Mouse (Mus musculus) embryonic facial prominence, embryonic 15.5 days (tissue): Measurements from ENCODE around the gene Jph2. TPM values are rescaled to one million over a fixed set of nuclear protein-coding genes. Genes with fewer than 3 reads are reported as not detected.

Source experiments
- ATAC-seq: fragments of 200-750 bp; cut with Nextera tagmentation; 2 replicates; pipeline ENCODE4 v1.8.0; 2017; ENCODE audit warnings: low read depth, moderate TSS enrichment; ENCODE audit not compliant: insufficient number of reproducible peaks, low FRiP score, low TSS enrichment
- H3K27ac ChIP-seq: fragments of 300-500 bp; sonication (generic); replicated peaks from 2 replicates; pipeline ENCODE4 v1.5.1; 2015; ENCODE audit warnings: mild to moderate bottlenecking, inconsistent platforms
- H3K27me3 ChIP-seq: fragments of 300-500 bp; sonication (generic); 2 replicates; pipeline ENCODE4 v1.6.1; 2015; ENCODE audit warnings: inconsistent platforms
- H3K36me3 ChIP-seq: fragments of 300-500 bp; sonication (generic); 2 replicates; pipeline ENCODE4 v1.6.1; 2015; ENCODE audit warnings: mild to moderate bottlenecking, inconsistent platforms
- H3K4me1 ChIP-seq: fragments of 300-500 bp; sonication (generic); 2 replicates; pipeline ENCODE4 v1.6.1; 2015; ENCODE audit warnings: inconsistent platforms
- H3K4me2 ChIP-seq: fragments of 300-500 bp; sonication (generic); replicated peaks from 2 replicates; pipeline ENCODE4 v1.6.1; 2015; ENCODE audit warnings: mild to moderate bottlenecking, inconsistent platforms
- H3K4me3 ChIP-seq: fragments of 300-500 bp; sonication (generic); replicated peaks from 2 replicates; pipeline ENCODE4 v1.5.1; 2015; ENCODE audit warnings: mild to moderate bottlenecking, inconsistent platforms
- H3K9ac ChIP-seq: fragments of 300-500 bp; sonication (generic); 2 replicates; pipeline ENCODE4 v1.6.1; 2015; ENCODE audit warnings: inconsistent platforms
- H3K9me3 ChIP-seq: fragments of 300-500 bp; sonication (generic); replicated peaks from 2 replicates; pipeline ENCODE4 v1.6.1; 2016; ENCODE audit warnings: inconsistent platforms
- WGBS: fragments of 180-500 bp; shearing (Covaris S2); methylation state at CpG from one replicate; pipeline ENCODE4 v1.1.7; 2015; 5-methylcytosine and 5-hydroxymethylcytosine counted together
- polyA plus RNA-seq: library from polyadenylated mRNA; unstranded; fragments of >200 nt; fragmentation: Nextera tagmentation; extraction: Ambion mirVana; gene quantifications from 2 replicates; pipeline ENCODE4 v1.2.1, GENCODE M21; 2015

Jph2 gene
- polyA plus RNA-seq, 1 experiment from 2014 or later: 3.7 TPM

GRCm38 (mm10) chr2:163344976-163345660, 52.7 kb downstream of the Jph2 start:
- no peak for ATAC-seq
- no peak overlapping the region for H3K4me3 ChIP-seq

GRCm38 (mm10) chr2:163343671-163344070, 54.1 kb downstream of the Jph2 start:
- H3K4me3 ChIP-seq: no peak overlapping the region
- no peak for ATAC-seq
- no peaks in the 10 kb centered on the region for H3K9me3 ChIP-seq
- no peaks in the 10 kb centered on the region for H3K36me3 ChIP-seq
- H3K9ac ChIP-seq: no peak overlapping the region
- 90% methylated on average over 4 of the region's 4 CpGs for WGBS
- H3K4me2 ChIP-seq: no peak overlapping the region
- H3K27me3 ChIP-seq: peaks cover 31% of the 10 kb centered on the region
- no peak overlapping the region for H3K27ac ChIP-seq
- peaks cover 12% of the 10 kb centered on the region for H3K4me1 ChIP-seq

More at GRCm38 (mm10) chr2:163344976-163345660, 52.7 kb downstream of the Jph2 start:
- WGBS: 64% methylated on average over 13 of the region's 13 CpGs
- H3K4me1 ChIP-seq: 0 out of 2 replicates have a peak, but pooled peaks cover 6% of the 10 kb centered on the region
- no peak overlapping the region for H3K4me2 ChIP-seq
- H3K9ac ChIP-seq: no peak overlapping the region
- no peak overlapping the region for H3K27ac ChIP-seq
- H3K27me3 ChIP-seq: peaks cover 16% of the 10 kb centered on the region
- H3K9me3 ChIP-seq: no peaks in the 10 kb centered on the region
- no peaks in the 10 kb centered on the region for H3K36me3 ChIP-seq

- H3K27me3 ChIP-seq: peaks cover 62% of the 10 kb centered on the region
- no peak for ATAC-seq
Observed at GRCm38 (mm10) chr2:163340263-163340662, 57.5 kb downstream of the Jph2 start.

GRCm38 (mm10) chr2:163332368-163333055, 65.3 kb downstream of the Jph2 start:
- ATAC-seq: 0 out of 2 replicates have a peak, but pooled peaks have one; percentile 40
- Histone ChIP-seq H3K4me3 (no peak overlapping the region), H3K36me3 (no peaks in the 10 kb centered on the region), H3K27me3 (peaks cover 34% of the 10 kb centered on the region), H3K9me3 (no peaks in the 10 kb centered on the region), H3K4me1 (peaks cover 12% of the 10 kb centered on the region; the same call in 1 of the 2 replicates), H3K9ac (no peak overlapping the region), H3K4me2 (no peak overlapping the region), H3K27ac (0 out of 2 replicates have a peak overlapping the region, but pooled peaks have one; percentile 22)
- 35% methylated on average over 13 of the region's 13 CpGs for WGBS

More at GRCm38 (mm10) chr2:163340263-163340662, 57.5 kb downstream of the Jph2 start:
- Histone ChIP-seq H3K4me1 (peaks cover 12% of the 10 kb centered on the region), H3K9ac (no peak overlapping the region), H3K4me3 (no peak overlapping the region), H3K4me2 (no peak overlapping the region), H3K36me3 (no peaks in the 10 kb centered on the region), H3K27ac (no peak overlapping the region), H3K9me3 (no peaks in the 10 kb centered on the region)
- WGBS: 21% methylated on average over 9 of the region's 9 CpGs

- 73% methylated on average over 6 of the region's 6 CpGs for WGBS
- ATAC-seq: no peak
- H3K9ac ChIP-seq: no peak overlapping the region
- peaks cover 23% of the 10 kb centered on the region for H3K27me3 ChIP-seq
- no peak overlapping the region for H3K4me2 ChIP-seq
- H3K4me3 ChIP-seq: no peak overlapping the region
- H3K9me3 ChIP-seq: no peaks in the 10 kb centered on the region
- no peak overlapping the region for H3K27ac ChIP-seq
- peaks cover 12% of the 10 kb centered on the region; the same call in 1 of the 2 replicates for H3K4me1 ChIP-seq
- H3K36me3 ChIP-seq: no peaks in the 10 kb centered on the region
Observed at GRCm38 (mm10) chr2:163331423-163331822, 66.4 kb downstream of the Jph2 start.

GRCm38 (mm10) chr2:163330742-163331141, 67.1 kb downstream of the Jph2 start:
- H3K4me3 ChIP-seq: no peak overlapping the region
- no peaks in the 10 kb centered on the region for H3K9me3 ChIP-seq
- H3K27me3 ChIP-seq: peaks cover 16% of the 10 kb centered on the region
- peaks cover 12% of the 10 kb centered on the region; the same call in 1 of the 2 replicates for H3K4me1 ChIP-seq
- H3K9ac ChIP-seq: no peak overlapping the region
- H3K36me3 ChIP-seq: no peaks in the 10 kb centered on the region
- WGBS: 20% methylated on average over 7 of the region's 7 CpGs
- H3K27ac ChIP-seq: no peak overlapping the region
- ATAC-seq: no peak
- no peak overlapping the region for H3K4me2 ChIP-seq

- H3K36me3 ChIP-seq: no peaks in the 10 kb centered on the region
- WGBS: 31% methylated on average over 1 of the region's 1 CpGs
- no peak overlapping the region for H3K9ac ChIP-seq
- no peaks in the 10 kb centered on the region for H3K4me1 ChIP-seq
- no peak for ATAC-seq
- peaks cover 6% of the 10 kb centered on the region; the same call in 1 of the 2 replicates for H3K27me3 ChIP-seq
- H3K4me2 ChIP-seq: no peak overlapping the region
- H3K4me3 ChIP-seq: no peak overlapping the region
- H3K27ac ChIP-seq: no peak overlapping the region
- no peaks in the 10 kb centered on the region for H3K9me3 ChIP-seq
Observed at GRCm38 (mm10) chr2:163323163-163323562, 74.6 kb downstream of the Jph2 start.

- Histone ChIP-seq H3K36me3 (no peaks in the 10 kb centered on the region), H3K27me3 (peaks cover 6% of the 10 kb centered on the region; the same call in 1 of the 2 replicates), H3K4me3 (no peak overlapping the region), H3K4me2 (no peak overlapping the region), H3K9me3 (no peaks in the 10 kb centered on the region), H3K4me1 (no peaks in the 10 kb centered on the region), H3K27ac (no peak overlapping the region), H3K9ac (no peak overlapping the region)
- 89% methylated on average over 3 of the region's 3 CpGs for WGBS
- ATAC-seq: no peak
Observed at GRCm38 (mm10) chr2:163318777-163319176, 79.0 kb downstream of the Jph2 start.

GRCm38 (mm10) chr2:163317281-163317680, 80.5 kb downstream of the Jph2 start:
- Histone ChIP-seq H3K4me1 (no peaks in the 10 kb centered on the region), H3K4me2 (no peak overlapping the region)
- WGBS: 76% methylated on average over 4 of the region's 4 CpGs

GRCm38 (mm10) chr2:163310163-163310688, 87.6 kb downstream of the Jph2 start:
- no peak overlapping the region for H3K4me2 ChIP-seq
- WGBS: 73% methylated on average over 11 of the region's 11 CpGs
- H3K9ac ChIP-seq: no peak overlapping the region
- H3K4me3 ChIP-seq: no peak overlapping the region
- H3K4me1 ChIP-seq: no peaks in the 10 kb centered on the region
- H3K27ac ChIP-seq: no peak overlapping the region
- no peak for ATAC-seq
- no peaks in the 10 kb centered on the region for H3K27me3 ChIP-seq
- no peaks in the 10 kb centered on the region for H3K9me3 ChIP-seq
- H3K36me3 ChIP-seq: no peaks in the 10 kb centered on the region

More at GRCm38 (mm10) chr2:163317281-163317680, 80.5 kb downstream of the Jph2 start:
- no peak overlapping the region for H3K4me3 ChIP-seq
- H3K9ac ChIP-seq: no peak overlapping the region
- H3K9me3 ChIP-seq: no peaks in the 10 kb centered on the region
- no peaks in the 10 kb centered on the region for H3K27me3 ChIP-seq
- no peaks in the 10 kb centered on the region for H3K36me3 ChIP-seq
- ATAC-seq: no peak
- no peak overlapping the region for H3K27ac ChIP-seq

GRCm38 (mm10) chr2:163309376-163309775, 88.4 kb downstream of the Jph2 start:
- no peak for ATAC-seq
- no peak overlapping the region for H3K4me2 ChIP-seq
- no peak overlapping the region for H3K27ac ChIP-seq
- WGBS: 77% methylated on average over 17 of the region's 17 CpGs
- H3K4me3 ChIP-seq: no peak overlapping the region
- H3K9me3 ChIP-seq: no peaks in the 10 kb centered on the region
- H3K36me3 ChIP-seq: no peaks in the 10 kb centered on the region
- no peak overlapping the region for H3K9ac ChIP-seq
- H3K4me1 ChIP-seq: no peaks in the 10 kb centered on the region
- H3K27me3 ChIP-seq: no peaks in the 10 kb centered on the region
